Mouse (Mus musculus) bone marrow, adult 2 months (tissue): ENCODE data around the gene Pbrm1. TPM values are rescaled to one million over a fixed set of nuclear protein-coding genes. Genes with fewer than 3 reads are reported as not detected.

Source experiments
- H3K27ac ChIP-seq: fragments of 200-500 bp; 2 replicates; pipeline ENCODE4 v1.5.1; 2012; ENCODE audit warnings: low read depth, mild to moderate bottlenecking, control low read depth, inconsistent platforms, low read length; ENCODE audit not compliant: control insufficient read depth, poor library complexity, insufficient read depth
- H3K4me1 ChIP-seq: fragments of 200-500 bp; 2 replicates; pipeline ENCODE4 v1.6.1; 2011; ENCODE audit warnings: low read length; ENCODE audit not compliant: control insufficient read depth, insufficient read depth
- H3K4me3 ChIP-seq: fragments of 200-500 bp; replicated peaks from 2 replicates; pipeline ENCODE3; 2011; ENCODE audit warnings: mild to moderate bottlenecking, low read depth, low read length, control low read depth; ENCODE audit not compliant: control insufficient read depth
- CTCF ChIP-seq: fragments of 200-500 bp; IDR thresholded peaks from 2 replicates; pipeline ENCODE4 v1.5.1; 2011; ENCODE audit warnings: low read length, control low read depth; ENCODE audit not compliant: control insufficient read depth, insufficient read depth
- POLR2A ChIP-seq: fragments of 200-500 bp; IDR thresholded peaks from 2 replicates; pipeline ENCODE4 v1.6.1; 2011; ENCODE audit warnings: low read depth, mild to moderate bottlenecking, control low read depth, low read length, borderline replicate concordance; ENCODE audit not compliant: control insufficient read depth
- WGBS: fragments of 180-500 bp; shearing (Covaris S2); methylation state at CpG from one replicate; pipeline ENCODE4 v1.1.7; 2018; 5-methylcytosine and 5-hydroxymethylcytosine counted together
- polyA plus RNA-seq: library from polyadenylated mRNA; stranded (reverse); fragments of >200 nt; gene quantifications from 2 replicates; pipeline ENCODE4 v1.2.4, GENCODE M21; 2011; ENCODE audit warnings: low replicate concordance; ENCODE audit not compliant: missing spikeins, insufficient read depth, insufficient read length

The Pbrm1 gene
- polyA plus RNA-seq, 1 experiment = 46.8 TPM

DNA sequence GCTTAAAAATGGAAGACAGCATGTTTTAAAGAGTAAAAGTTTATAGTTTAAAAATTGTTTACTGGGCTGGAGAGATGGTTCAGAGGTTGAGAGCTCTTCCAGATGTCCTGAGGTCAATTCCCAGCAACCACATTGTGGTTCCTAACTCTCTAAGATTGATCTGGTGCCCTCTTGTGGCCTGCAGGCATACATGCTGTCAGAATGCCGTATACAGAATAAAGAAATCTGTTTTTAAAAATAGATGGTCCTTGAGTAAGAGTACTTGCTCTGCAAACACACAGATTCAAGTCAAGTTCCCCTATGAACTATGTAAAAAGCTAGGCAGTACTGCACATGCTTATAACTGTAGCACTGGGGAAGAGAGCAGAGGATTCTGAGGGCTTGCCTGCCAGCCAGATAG is 43.3 kb downstream of the Pbrm1 start:
- no peak for TF ChIP-seq POLR2A
- TF ChIP-seq CTCF = no peak
- H3K4me1 ChIP-seq = no peaks in the 10 kb centered on the region
- H3K4me3 ChIP-seq = no peak overlapping the region
- no peak overlapping the region for H3K27ac ChIP-seq
- WGBS = 56% methylated on average over 1 of the region's 1 CpGs

DNA sequence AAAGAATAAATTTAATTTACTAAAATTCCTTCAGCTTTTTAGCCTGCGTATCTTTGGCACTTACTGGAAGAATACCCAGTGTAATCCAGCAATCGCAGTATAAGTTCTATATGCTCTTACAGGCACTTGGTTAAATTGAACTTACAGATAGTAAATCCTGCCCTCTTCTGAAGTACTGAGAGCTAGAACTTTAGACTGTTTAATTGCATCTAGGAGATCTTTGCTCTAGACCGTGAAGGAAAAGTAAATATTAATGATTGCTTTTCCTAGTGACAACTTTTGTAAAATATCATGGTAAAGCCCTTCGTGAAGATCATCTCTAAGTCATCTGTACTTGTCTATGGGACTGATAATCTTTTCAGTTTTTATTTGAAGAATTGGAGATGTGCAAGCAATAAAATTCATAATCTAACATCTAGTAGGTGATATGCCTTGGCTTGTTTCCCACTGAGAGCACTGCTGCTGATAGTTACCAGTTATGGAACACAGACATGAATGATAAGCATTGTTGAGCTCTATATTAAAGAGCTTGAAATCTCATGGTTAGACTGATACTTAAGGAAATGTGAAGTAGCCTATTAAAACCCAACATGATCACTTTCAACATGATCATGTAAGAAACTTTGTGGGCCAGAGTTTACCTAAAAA is 50.3 kb downstream of the Pbrm1 start:
- Histone ChIP-seq H3K4me3 (no peak overlapping the region), H3K4me1 (no peaks in the 10 kb centered on the region), H3K27ac (no peak overlapping the region)
- 86% methylated on average over 4 of the region's 4 CpGs for WGBS
- TF ChIP-seq CTCF (no peak), POLR2A (no peak)

DNA sequence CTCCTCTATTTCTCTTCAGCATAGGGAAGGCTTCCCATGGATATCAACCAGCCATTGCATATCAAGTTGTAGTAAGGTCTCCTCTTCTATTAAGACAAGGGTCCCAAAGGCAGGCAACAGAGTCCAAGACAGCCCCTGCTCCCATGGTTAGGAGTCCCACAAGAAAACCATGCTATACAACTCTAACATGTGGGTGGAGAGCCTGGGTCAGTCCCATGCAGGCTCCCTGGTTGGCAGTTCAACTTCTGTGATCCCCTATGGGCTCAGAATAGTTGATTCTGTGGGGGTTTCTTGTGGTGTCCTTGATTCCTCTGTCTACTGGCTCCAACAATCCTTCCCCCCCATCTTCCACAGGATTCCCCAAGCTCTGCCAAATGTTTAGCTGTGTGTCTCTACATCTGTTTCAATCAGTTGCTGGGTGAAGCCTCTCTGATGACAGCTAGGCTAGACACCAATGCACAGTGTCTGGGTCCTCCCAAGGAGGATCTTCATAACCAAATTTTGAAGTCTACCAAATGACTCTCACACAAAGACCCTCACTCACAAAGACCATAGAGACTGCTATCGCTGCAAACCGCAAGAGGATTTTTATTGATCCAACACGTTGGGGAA is 59.8 kb downstream of the Pbrm1 start:
- no peak overlapping the region for H3K27ac ChIP-seq
- TF ChIP-seq CTCF (no peak), POLR2A (no peak)
- no peaks in the 10 kb centered on the region for H3K4me1 ChIP-seq
- H3K4me3 ChIP-seq = no peak overlapping the region
- WGBS = 94% methylated on average over 3 of the region's 3 CpGs

DNA sequence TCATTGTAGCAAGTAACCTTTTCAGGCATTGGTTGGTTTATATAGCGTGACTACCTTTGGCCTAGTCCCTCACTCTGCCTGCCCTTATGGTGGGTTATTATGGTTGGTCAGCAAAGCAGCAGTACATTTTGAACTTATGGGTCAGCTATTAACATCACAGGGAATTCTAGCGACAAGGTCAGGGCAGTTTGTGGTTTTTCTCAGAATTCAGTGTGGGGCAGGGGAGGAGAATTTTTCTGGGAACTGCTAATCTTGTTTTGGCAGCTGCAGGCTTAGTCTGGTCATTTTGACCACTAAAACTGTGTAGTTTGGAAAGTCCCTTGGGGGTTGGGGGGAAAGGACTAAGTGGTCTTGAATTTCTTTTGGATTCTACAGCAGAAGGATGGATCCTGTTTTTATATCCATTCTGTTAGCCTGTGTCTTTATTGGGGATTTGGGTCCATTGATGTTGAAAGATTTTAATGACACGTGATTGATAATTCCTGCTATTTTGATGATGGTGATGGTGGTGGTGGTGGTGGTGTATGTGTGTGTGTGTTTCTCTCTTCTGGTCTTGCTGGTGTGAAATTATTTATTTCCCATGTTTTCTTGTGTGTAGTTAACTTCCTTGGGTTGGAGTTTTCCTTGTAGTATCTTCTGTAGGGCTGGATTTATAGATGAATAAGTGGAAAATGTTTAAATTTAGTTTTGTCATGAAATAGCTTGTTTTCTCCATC is 60.5 kb downstream of the Pbrm1 start:
- no peak overlapping the region for H3K4me3 ChIP-seq
- WGBS = 78% methylated on average over 3 of the region's 3 CpGs

DNA sequence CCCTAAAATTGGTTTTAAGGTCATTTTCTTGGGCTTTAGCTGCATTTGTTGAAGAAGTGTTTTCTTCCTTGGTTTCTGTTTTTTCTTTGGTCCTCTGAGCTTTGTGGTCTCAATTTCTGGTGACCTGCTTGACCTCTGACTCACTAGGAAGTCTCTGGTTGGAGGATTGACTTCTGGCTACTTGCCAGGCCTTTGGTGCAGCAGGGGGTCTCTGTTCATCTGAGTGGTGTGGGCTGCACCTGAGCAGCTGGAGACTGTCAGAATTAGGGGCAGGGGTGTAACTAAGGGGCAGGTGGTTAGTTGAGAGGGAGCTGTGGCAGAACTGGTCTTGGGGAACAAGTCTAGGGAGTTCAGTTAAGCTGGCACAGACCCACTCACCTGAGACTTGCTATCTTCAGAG is 62.2 kb downstream of the Pbrm1 start:
- TF ChIP-seq POLR2A (no peak), CTCF (no peak)
- no peaks in the 10 kb centered on the region for H3K4me1 ChIP-seq
- H3K4me3 ChIP-seq = no peak overlapping the region
- H3K27ac ChIP-seq = no peak overlapping the region

More for the DNA sequence above, 60.5 kb downstream of the Pbrm1 start:
- no peak for TF ChIP-seq POLR2A
- no peak for TF ChIP-seq CTCF
- Histone ChIP-seq H3K27ac (no peak overlapping the region), H3K4me1 (no peaks in the 10 kb centered on the region)

DNA sequence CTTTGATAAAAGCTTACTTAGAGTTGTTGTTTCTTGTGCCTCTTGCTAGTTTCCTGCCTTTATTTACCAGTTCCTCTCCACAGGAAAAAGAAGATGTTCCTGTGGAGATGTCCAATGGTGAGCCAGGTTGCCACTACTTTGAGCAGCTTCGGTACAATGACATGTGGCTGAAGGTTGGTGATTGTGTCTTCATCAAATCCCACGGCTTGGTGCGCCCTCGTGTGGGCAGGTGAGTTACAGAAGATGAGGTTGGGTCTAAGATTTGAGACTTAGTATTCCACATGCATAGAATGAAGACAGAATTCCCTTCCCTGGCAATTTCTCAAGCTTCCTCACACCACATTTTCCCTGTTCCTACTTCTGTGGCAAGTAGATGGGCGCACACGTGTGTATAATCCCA is 68.5 kb downstream of the Pbrm1 start:
- no peaks in the 10 kb centered on the region for H3K4me1 ChIP-seq
- 88% methylated on average over 6 of the region's 6 CpGs for WGBS
- no peak overlapping the region for H3K27ac ChIP-seq
- no peak overlapping the region for H3K4me3 ChIP-seq
- TF ChIP-seq CTCF (peak; percentile 31; the same call in 1 of the 2 replicates), POLR2A (no peak)

DNA sequence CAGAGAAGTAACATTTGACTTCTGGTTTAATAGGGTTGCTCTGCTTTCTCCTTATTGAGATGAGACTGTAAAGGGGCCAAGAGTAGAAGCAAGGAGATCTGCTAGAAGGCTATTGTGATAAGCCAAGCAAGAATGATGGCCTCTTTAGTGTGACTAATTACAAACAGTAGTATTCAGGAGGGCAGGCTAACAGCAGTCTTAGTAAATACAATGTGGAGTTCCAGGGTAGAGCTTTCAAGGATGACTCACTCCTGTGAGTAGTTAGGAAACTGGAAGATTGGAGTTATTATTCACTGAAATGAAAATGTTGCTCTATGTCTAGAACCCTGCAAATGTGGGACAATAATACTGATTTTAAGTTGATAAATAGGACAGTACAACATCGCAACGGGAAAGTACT is 69.6 kb downstream of the Pbrm1 start:
- no peaks in the 10 kb centered on the region for H3K4me1 ChIP-seq
- H3K4me3 ChIP-seq = no peak overlapping the region
- no peak overlapping the region for H3K27ac ChIP-seq
- 92% methylated on average over 2 of the region's 2 CpGs for WGBS
- TF ChIP-seq CTCF = no peak
- TF ChIP-seq POLR2A = no peak

DNA sequence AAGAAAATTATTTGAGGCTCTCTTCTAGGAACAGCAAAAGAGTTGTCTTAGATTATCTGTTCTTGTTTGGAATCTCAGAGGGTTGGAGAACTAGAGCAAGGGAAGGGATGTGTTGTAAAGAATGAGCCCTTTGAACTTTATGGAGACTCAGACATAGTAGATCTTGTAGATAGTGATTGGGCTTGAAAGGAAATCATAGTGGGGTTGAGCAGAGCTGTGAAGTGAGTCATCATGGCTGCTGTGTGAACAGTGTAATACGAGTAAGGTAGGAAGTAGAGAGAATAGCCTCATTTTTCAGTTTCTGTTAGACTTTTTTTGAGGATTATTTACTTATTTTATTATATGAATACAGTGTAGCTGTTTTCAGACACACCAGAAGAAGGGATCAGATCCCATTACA is 71.0 kb downstream of the Pbrm1 start:
- no peak overlapping the region for H3K27ac ChIP-seq
- 68% methylated on average over 1 of the region's 1 CpGs for whole genome bisulfite sequencing
- TF ChIP-seq CTCF = no peak
- TF ChIP-seq POLR2A = no peak
- H3K4me1 ChIP-seq = no peaks in the 10 kb centered on the region
- no peak overlapping the region for H3K4me3 ChIP-seq

DNA sequence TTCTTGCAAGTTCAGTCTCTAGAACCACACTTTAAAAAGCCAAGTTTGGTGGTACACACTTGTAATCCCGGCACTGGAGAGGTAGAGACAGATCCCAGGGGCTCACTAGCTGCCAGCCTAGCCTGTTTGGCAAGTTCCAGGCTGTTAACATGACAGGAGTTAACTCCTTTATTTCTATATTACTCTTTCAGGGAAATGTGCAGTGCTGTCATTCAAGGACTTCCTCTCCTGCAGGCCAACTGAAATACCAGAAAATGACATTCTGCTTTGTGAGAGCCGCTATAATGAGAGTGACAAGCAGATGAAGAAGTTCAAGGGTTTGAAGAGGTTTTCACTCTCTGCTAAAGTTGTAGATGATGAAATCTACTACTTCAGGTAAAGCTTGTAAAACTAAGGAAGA is 86.2 kb downstream of the Pbrm1 start:
- 93% methylated on average over 2 of the region's 2 CpGs for whole genome bisulfite sequencing
- TF ChIP-seq CTCF (no peak), POLR2A (no peak)
- Histone ChIP-seq H3K4me3 (no peak overlapping the region), H3K27ac (no peak overlapping the region), H3K4me1 (no peaks in the 10 kb centered on the region)
